Mouse (Mus musculus) forebrain, embryonic 13.5 days (tissue): ENCODE results near the gene Hist1h4n. TPM values are rescaled to one million over a fixed set of nuclear protein-coding genes. Genes with fewer than 3 reads are reported as not detected.
"Not testable (repeated sequence)": the region's sequence is repeated elsewhere in the genome, so short reads cannot be mapped to it uniquely, and the experiment has no call there.

ENCODE experiments used
- ATAC-seq: fragments of 200-750 bp; cut with Nextera tagmentation; 2 replicates; pipeline ENCODE4 v1.8.0; 2017
- H3K27ac ChIP-seq: fragments of 300-500 bp; sonication (generic); 2 replicates; pipeline ENCODE4 v1.5.1; 2015; ENCODE audit warnings: inconsistent platforms, mild to moderate bottlenecking, moderate library complexity
- H3K27me3 ChIP-seq: fragments of 300-500 bp; sonication (generic); 2 replicates; pipeline ENCODE4 v1.6.1; 2015; ENCODE audit warnings: mild to moderate bottlenecking, inconsistent platforms
- H3K36me3 ChIP-seq: fragments of 300-500 bp; sonication (generic); 2 replicates; pipeline ENCODE4 v1.6.1; 2015; ENCODE audit warnings: mild to moderate bottlenecking, inconsistent platforms; ENCODE audit not compliant: poor library complexity, severe bottlenecking
- H3K4me1 ChIP-seq: fragments of 300-500 bp; sonication (generic); 2 replicates; pipeline ENCODE4 v1.6.1; 2015; ENCODE audit warnings: inconsistent platforms
- H3K4me2 ChIP-seq: fragments of 300-500 bp; sonication (generic); 2 replicates; pipeline ENCODE4 v1.6.1; 2015; ENCODE audit warnings: inconsistent platforms, mild to moderate bottlenecking, moderate library complexity
- H3K4me3 ChIP-seq: fragments of 300-500 bp; sonication (generic); 2 replicates; pipeline ENCODE4 v1.5.1; 2015; ENCODE audit warnings: mild to moderate bottlenecking, inconsistent platforms
- H3K9ac ChIP-seq: fragments of 300-500 bp; sonication (generic); 2 replicates; pipeline ENCODE4 v1.6.1; 2015; ENCODE audit warnings: mild to moderate bottlenecking, inconsistent platforms
- H3K9me3 ChIP-seq: fragments of 300-500 bp; sonication (generic); replicated peaks from 2 replicates; pipeline ENCODE4 v1.6.1; 2016; ENCODE audit warnings: inconsistent platforms
- WGBS: fragments of 180-500 bp; shearing (Covaris S2); methylation state at CpG from one replicate; pipeline ENCODE4 v1.1.7; 2015; 5-methylcytosine and 5-hydroxymethylcytosine counted together
- polyA plus RNA-seq: library from polyadenylated mRNA; unstranded; fragments of >200 nt; fragmentation: Nextera tagmentation; extraction: Ambion mirVana; gene quantifications from 2 replicates; pipeline ENCODE4 v1.2.1, GENCODE M21; 2015

The Hist1h4n gene
- polyA plus RNA-seq, 1 experiment from 2014 or later = 20.2 TPM

GRCm38 (mm10) chr13:21830344-21830743, 1.7 kb downstream of the Hist1h4n start:
- H3K27me3 ChIP-seq = no peaks in the 10 kb centered on the region
- no peak overlapping the region for H3K9ac ChIP-seq
- 87% methylated on average over 10 of the region's 10 CpGs for WGBS
- H3K36me3 ChIP-seq = peaks cover 6% of the 10 kb centered on the region; the same call in 1 of the 2 replicates
- H3K4me2 ChIP-seq = 0 out of 2 replicates have a peak overlapping the region, but pooled peaks have one; percentile 1
- H3K27ac ChIP-seq = no peak overlapping the region; the same call in 1 of the 2 replicates
- H3K4me3 ChIP-seq = no peak overlapping the region
- H3K4me1 ChIP-seq = no peaks in the 10 kb centered on the region
- no peak for ATAC-seq
- H3K9me3 ChIP-seq = no peaks in the 10 kb centered on the region

- ATAC-seq = no peak
- Histone ChIP-seq H3K27me3 (no peaks in the 10 kb centered on the region), H3K36me3 (peaks cover 6% of the 10 kb centered on the region; the same call in 1 of the 2 replicates), H3K4me1 (no peaks in the 10 kb centered on the region), H3K9me3 (no peaks in the 10 kb centered on the region), H3K9ac (no peak overlapping the region), H3K27ac (no peak overlapping the region), H3K4me3 (no peak overlapping the region), H3K4me2 (no peak overlapping the region)
- WGBS = 82% methylated on average over 3 of the region's 3 CpGs
Measured at GRCm38 (mm10) chr13:21828511-21828910, 3.5 kb downstream of the Hist1h4n start.

DNA sequence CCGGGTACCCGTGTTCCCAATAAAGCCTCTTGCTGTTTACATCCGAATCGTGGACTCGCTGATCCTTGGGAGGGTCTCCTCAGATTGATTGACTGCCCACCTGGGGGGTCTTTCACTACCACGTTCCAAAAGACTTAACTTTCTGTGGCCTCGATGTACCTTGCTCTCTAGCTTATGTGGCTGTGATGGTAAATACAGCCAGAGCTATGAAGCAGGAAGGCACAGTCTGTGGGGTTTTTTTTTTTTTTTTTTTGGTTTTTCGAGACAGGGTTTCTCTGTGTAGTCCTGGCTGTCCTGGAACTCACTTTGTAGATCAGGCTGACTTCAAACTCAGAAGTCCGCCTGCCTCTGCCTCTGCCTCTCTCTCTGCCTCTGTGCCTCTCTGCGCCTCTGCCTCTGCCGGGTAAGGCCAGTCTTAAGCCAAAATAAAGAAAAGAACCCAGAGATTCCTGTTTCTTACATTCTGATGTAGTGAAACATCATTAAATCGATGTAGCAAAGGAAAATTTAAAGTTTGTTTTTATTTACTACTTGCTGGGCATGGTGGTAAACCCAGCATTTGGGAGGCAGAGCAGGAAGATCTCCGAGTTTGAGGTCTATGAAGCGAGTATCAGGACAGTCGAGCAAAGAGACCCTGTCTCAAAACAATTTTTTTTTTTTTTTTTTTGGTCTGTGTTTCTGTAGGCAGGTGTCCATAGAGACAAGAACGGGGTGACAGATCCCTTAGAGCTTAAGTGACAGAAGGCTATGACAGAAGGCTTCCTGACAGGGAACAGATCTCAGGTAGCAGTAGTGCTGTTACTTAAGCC, 11.7 kb downstream of the Hist1h4n start:
- not testable (repeated sequence) for H3K36me3 ChIP-seq, H3K27ac ChIP-seq, H3K4me2 ChIP-seq, ATAC-seq, H3K9ac ChIP-seq, H3K9me3 ChIP-seq, H3K4me1 ChIP-seq, H3K4me3 ChIP-seq, H3K27me3 ChIP-seq
- 70% methylated on average over 7 of the region's 16 CpGs for WGBS

GRCm38 (mm10) chr13:21812092-21812491, 19.9 kb downstream of the Hist1h4n start:
- ATAC-seq = peak; percentile 46
- not testable (repeated sequence) for H3K4me1 ChIP-seq, H3K27me3 ChIP-seq, H3K9ac ChIP-seq, H3K9me3 ChIP-seq, H3K36me3 ChIP-seq
- H3K4me3 ChIP-seq = peak overlapping the region; percentile 25
- H3K4me2 ChIP-seq = peak overlapping the region; percentile 51
- WGBS = under 1% methylated on average over 14 of the region's 14 CpGs
- peak overlapping the region; percentile 40; the same call in 1 of the 2 replicates for H3K27ac ChIP-seq

- not testable (repeated sequence) for H3K36me3 ChIP-seq, H3K9ac ChIP-seq, H3K27me3 ChIP-seq, H3K9me3 ChIP-seq, H3K4me1 ChIP-seq
- Histone ChIP-seq H3K4me3 (peak within 1 kb of the TSS; percentile 25), H3K27ac (peak within 1 kb of the TSS; percentile 40; the same call in 1 of the 2 replicates), H3K4me2 (peak within 1 kb of the TSS; percentile 51)
- WGBS = no CpG with 5 or more reads among the region's 24 CpGs
- ATAC-seq = peak; percentile 67
Measured at GRCm38 (mm10) chr13:21811539-21811938, 20.5 kb downstream of the Hist1h4n start, which contains the start of gene Hist1h4m. Gene Hist1h4m, plus strand, starts transcription at chr13:21811746.

DNA sequence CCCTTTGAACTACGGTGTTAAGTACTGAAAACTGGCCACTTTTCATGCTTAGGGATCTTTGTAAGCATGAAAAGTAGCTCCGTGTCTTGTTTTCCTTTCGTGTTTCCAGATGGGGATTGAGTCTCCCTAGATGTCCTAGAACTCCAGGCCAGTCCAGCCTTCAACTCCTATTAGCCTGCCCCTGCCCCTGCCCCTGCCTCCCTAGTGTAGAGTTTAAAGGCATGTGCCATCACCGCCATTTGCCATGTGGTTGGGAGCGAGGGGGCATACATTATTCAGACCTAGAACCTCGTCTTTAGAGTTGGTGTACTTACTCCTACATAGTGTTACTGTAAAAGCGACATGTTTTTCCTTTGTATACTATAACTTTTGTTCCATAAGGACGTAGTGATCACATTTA, 20.9 kb downstream of the Hist1h4n start:
- not testable (repeated sequence) for H3K4me3 ChIP-seq
- WGBS = no CpG with 5 or more reads among the region's 8 CpGs

GRCm38 (mm10) chr13:21810073-21810472, 21.9 kb downstream of the Hist1h4n start, which contains the start of the genes Hist1h2bq and Hist1h2ao:
Gene Hist1h2bq, minus strand, starts transcription at chr13:21810197.
Gene Hist1h2ao, plus strand, starts transcription at chr13:21810465.
- not testable (repeated sequence) for H3K4me1 ChIP-seq, H3K4me2 ChIP-seq, H3K27me3 ChIP-seq, H3K27ac ChIP-seq, H3K9me3 ChIP-seq, H3K4me3 ChIP-seq, H3K36me3 ChIP-seq, H3K9ac ChIP-seq
- ATAC-seq = peak; percentile 99
- WGBS = no CpG with 5 or more reads among the region's 23 CpGs

More for the DNA sequence above, 20.9 kb downstream of the Hist1h4n start:
- ATAC-seq = peak; percentile 34
- H3K9me3 ChIP-seq, H3K4me1 ChIP-seq, H3K4me2 ChIP-seq, H3K27ac ChIP-seq, H3K36me3 ChIP-seq, H3K27me3 ChIP-seq, H3K9ac ChIP-seq: not testable (repeated sequence)

GRCm38 (mm10) chr13:21803058-21803457, 28.9 kb downstream of the Hist1h4n start:
- not testable (repeated sequence) for H3K4me2 ChIP-seq, H3K9ac ChIP-seq, H3K4me3 ChIP-seq, H3K36me3 ChIP-seq, H3K27ac ChIP-seq, H3K9me3 ChIP-seq, H3K4me1 ChIP-seq, H3K27me3 ChIP-seq
- peak; percentile 83 for ATAC-seq
- no CpG with 5 or more reads among the region's 4 CpGs for WGBS

DNA sequence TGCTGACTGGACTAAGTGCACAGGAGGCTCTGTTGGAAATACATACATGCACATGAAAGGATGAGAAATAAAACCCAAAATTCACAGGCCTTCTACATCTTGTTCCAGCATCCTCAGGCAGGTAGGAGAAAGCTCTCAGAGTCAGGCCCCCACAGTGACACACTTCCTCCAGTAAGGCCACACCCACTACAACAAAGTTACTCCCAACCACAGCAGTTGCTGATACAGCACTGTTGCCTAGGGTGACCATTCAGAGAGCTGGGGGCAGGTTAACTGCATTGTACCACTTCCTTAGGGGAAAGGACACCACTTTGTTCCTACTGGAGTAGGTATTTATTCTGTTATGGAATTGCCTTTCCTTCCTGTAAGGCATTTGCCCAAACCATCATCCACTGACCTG, 34.8 kb downstream of the Hist1h4n start:
- not testable (repeated sequence) for H3K4me1 ChIP-seq, ATAC-seq, H3K4me2 ChIP-seq, H3K27ac ChIP-seq, H3K36me3 ChIP-seq, H3K9ac ChIP-seq, H3K4me3 ChIP-seq, H3K27me3 ChIP-seq, H3K9me3 ChIP-seq

DNA sequence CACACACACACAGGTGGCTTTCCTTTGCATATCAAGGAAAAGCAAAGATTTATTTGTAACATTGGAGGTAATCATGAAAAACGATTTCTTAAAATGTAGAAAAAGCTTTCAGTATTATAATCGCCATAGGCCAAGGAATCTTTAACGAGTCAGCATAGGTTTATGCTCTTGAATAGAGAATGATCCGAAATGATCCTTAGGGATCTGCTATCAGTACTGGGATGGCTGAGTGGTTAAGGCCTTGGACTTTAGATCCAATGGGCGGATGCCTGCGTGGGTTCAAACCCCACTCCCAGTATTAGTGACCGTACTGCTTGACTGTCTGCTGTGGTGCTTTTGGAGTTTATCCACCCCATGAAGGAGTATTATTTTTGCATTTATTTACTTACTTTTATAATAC, 36.4 kb downstream of the Hist1h4n start:
- peaks cover 5% of the 10 kb centered on the region for H3K4me1 ChIP-seq
- H3K27ac ChIP-seq = no peak overlapping the region
- H3K9ac ChIP-seq = no peak overlapping the region
- no peaks in the 10 kb centered on the region for H3K36me3 ChIP-seq
- no peak overlapping the region for H3K4me2 ChIP-seq
- whole genome bisulfite sequencing = 91% methylated on average over 7 of the region's 7 CpGs
- ATAC-seq = no peak
- H3K27me3 ChIP-seq = no peaks in the 10 kb centered on the region
- no peak overlapping the region for H3K4me3 ChIP-seq
- no peaks in the 10 kb centered on the region for H3K9me3 ChIP-seq

- 6% methylated on average over 17 of the region's 18 CpGs for WGBS
Measured at GRCm38 (mm10) chr13:21790601-21791283, 41.3 kb downstream of the Hist1h4n start.

DNA sequence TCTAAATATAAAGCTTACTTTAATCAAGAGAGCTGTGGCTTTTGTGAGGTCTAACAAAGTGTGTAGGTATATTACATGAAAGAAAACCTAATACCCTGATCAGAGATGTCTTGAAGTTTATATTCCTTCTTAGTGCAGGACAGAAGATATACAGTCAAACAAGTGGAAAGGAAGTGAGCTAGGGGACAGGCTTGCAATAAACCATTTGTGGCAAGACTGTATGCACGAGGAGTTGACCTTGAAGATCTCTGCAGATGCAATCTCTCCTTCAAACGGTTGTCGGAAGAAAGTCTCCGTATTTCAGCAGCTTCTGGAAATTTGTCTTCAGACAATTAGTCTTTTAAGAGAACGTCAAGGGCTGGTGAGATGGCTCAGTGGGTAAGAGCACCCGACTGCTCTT, 42.1 kb downstream of the Hist1h4n start:
- H3K27me3 ChIP-seq = no peaks in the 10 kb centered on the region
- H3K4me2 ChIP-seq = no peak overlapping the region
- no peak overlapping the region for H3K9ac ChIP-seq
- WGBS = 69% methylated on average over 6 of the region's 6 CpGs
- H3K4me1 ChIP-seq = peaks cover 33% of the 10 kb centered on the region
- H3K9me3 ChIP-seq = no peaks in the 10 kb centered on the region
- ATAC-seq = no peak
- no peak overlapping the region for H3K4me3 ChIP-seq
- no peak overlapping the region for H3K27ac ChIP-seq
- no peaks in the 10 kb centered on the region for H3K36me3 ChIP-seq

More at GRCm38 (mm10) chr13:21790601-21791283, 41.3 kb downstream of the Hist1h4n start:
- Histone ChIP-seq H3K4me3 (no peak overlapping the region), H3K27me3 (no peaks in the 10 kb centered on the region), H3K9me3 (no peaks in the 10 kb centered on the region), H3K4me2 (peak overlapping the region; percentile 43), H3K36me3 (no peaks in the 10 kb centered on the region), H3K9ac (peak overlapping the region; percentile 50), H3K27ac (0 out of 2 replicates have a peak overlapping the region, but pooled peaks have one; percentile 10), H3K4me1 (peaks cover 29% of the 10 kb centered on the region)
- ATAC-seq = no peak
